Comparison of ENCODE assay signal across 30 mouse cellular contexts in genomic region chr5:145081866-145082613, GRCm38 (mm10). TPM values are rescaled to one million over a fixed set of nuclear protein-coding genes. Genes with fewer than 3 reads are reported as not detected.
A peak's percentile ranks its signal among the peaks of the same experiment; 100 is the strongest.
DNase-seq lines count a peak whose midpoint lies in the region; TF ChIP-seq lines count a peak whose summit lies in the region.
"Had no signal": no experiment of that assay in that cellular context is flagged by ENCODE, and none has a peak within 500 bp of the region (broad histone marks: within the 10 kb centered on the region; RNA-seq: fewer than 3 reads in every experiment).

No protein-coding gene starts in this region.

- TF ChIP-seq CTCF in lung, adult 2 months (IDR thresholded peaks at IDR 0.05; ENCODE audit: insufficient read depth, low read length) = no peak

- no peak overlapping the region for H3K4me3 ChIP-seq in lung, adult 2 months (replicated peaks; ENCODE audit: extremely low read depth, low read depth, low read length)
- H3K4me3 ChIP-seq: embryonic facial prominence, embryonic 10.5 days; embryonic facial prominence, embryonic 13.5 days; erythroblast, embryonic 14.5 days; forebrain, embryonic 12.5 days; forebrain, embryonic 15.5 days; heart, embryonic 12.5 days; heart, embryonic 15.5 days; hindbrain, embryonic 10.5 days had no signal

- TF ChIP-seq POLR2A in lung, adult 2 months (IDR thresholded peaks at IDR 0.05; ENCODE audit: borderline replicate concordance, extremely low read depth, low read depth, low read length) = no peak

- 70% methylated on average over 10 of the region's 10 CpGs for WGBS in lung, adult 2 months

- peaks cover 3% of the 10 kb centered on the region; the same call in 1 of the 2 replicates for H3K4me1 ChIP-seq in lung, adult 2 months (ENCODE audit: control insufficient read depth, insufficient read depth, low read length)

- DNase-seq in lung, adult 18-20 months = peak; percentile 66 to 76
- DNase-seq in lung, adult 2 months = no peak
- DNase-seq in urinary bladder, postnatal 14 days (ENCODE audit: low spot score) = peak; percentile 74
- no peak for DNase-seq in urinary bladder, postnatal 10 days (ENCODE audit: low spot score)
- DNase-seq in lung, postnatal 25 days (ENCODE audit: low spot score) = peak; percentile 68
- DNase-seq in urinary bladder, postnatal 36 days (ENCODE audit: low spot score in 2 of 2) = peak; percentile 52 to 65
- DNase-seq in cerebellum, postnatal 14 days = no peak
- DNase-seq in thymus, postnatal 14 days = no peak
- DNase-seq: adrenal gland, postnatal 10 days; adrenal gland, postnatal 36 days; cerebellum, adult 18-20 months; cerebellum, adult 9-10 months; cerebellum, postnatal 36 days; embryo, embryonic 11 days; gastrocnemius, postnatal 25 days; heart, adult 18-20 months; heart, postnatal 10 days; heart, postnatal 36 days had no signal

RNA-seq across cellular contexts. Expression of gene Arpc1a, which starts 1.6 kb away (rescaled TPM):
- 117 and 135 TPM in 2 replicates for polyA plus RNA-seq in lung, adult 2 months (2012; rRNA removed)

RNA-seq across cellular contexts. Expression of gene Kpna7, which starts 1.8 kb away (rescaled TPM):
- polyA plus RNA-seq in lung, adult 2 months (2012; rRNA removed) = not detected in 2 replicates
- polyA plus RNA-seq: activated CD4-positive, CD25-positive, alpha-beta regulatory T cell, adult 4 months; cortical plate, adult 2 months; embryonic facial prominence, embryonic 13.5 days; erythroblast, embryonic 14.5 days; forebrain, embryonic 12.5 days; forebrain, embryonic 15.5 days; gonadal fat pad, adult 2 months; heart, embryonic 12.5 days; heart, embryonic 15.5 days; hindbrain, embryonic 10.5 days; hindbrain, embryonic 14.5 days had no signal

RNA-seq across cellular contexts. Expression of gene Arpc1b, which starts 32.0 kb away (rescaled TPM):
- polyA plus RNA-seq in lung, adult 2 months (2012; rRNA removed) = 492 and 519 TPM in 2 replicates

RNA-seq across cellular contexts. Expression of gene 1700018F24Rik, which starts 39.2 kb away (rescaled TPM):
- not detected in 2 replicates for polyA plus RNA-seq in lung, adult 2 months (2012; rRNA removed)
- polyA plus RNA-seq: activated CD4-positive, CD25-positive, alpha-beta regulatory T cell, adult 4 months; cortical plate, adult 2 months; embryonic facial prominence, embryonic 10.5 days; embryonic facial prominence, embryonic 13.5 days; erythroblast, embryonic 14.5 days; forebrain, embryonic 12.5 days; forebrain, embryonic 15.5 days; gonadal fat pad, adult 2 months; heart, embryonic 12.5 days; heart, embryonic 15.5 days; hindbrain, embryonic 10.5 days; hindbrain, embryonic 14.5 days had no signal

RNA-seq across cellular contexts. Expression of gene Gm4871, which starts 49.5 kb away (rescaled TPM):
- not detected in 2 replicates for polyA plus RNA-seq in lung, adult 2 months (2012; rRNA removed)
- polyA plus RNA-seq: activated CD4-positive, CD25-positive, alpha-beta regulatory T cell, adult 4 months; cortical plate, adult 2 months; embryonic facial prominence, embryonic 10.5 days; embryonic facial prominence, embryonic 13.5 days; erythroblast, embryonic 14.5 days; forebrain, embryonic 12.5 days; forebrain, embryonic 15.5 days; gonadal fat pad, adult 2 months; heart, embryonic 12.5 days; heart, embryonic 15.5 days; hindbrain, embryonic 14.5 days had no signal

Comparison
In these comparisons a context has a peak if more than half of its experiments do, and no peak if none do; other contexts are left out.
1. DNase-seq: peak in lung, adult 18-20 months (2 of 2), urinary bladder, postnatal 14 days (single experiment), lung, postnatal 25 days (single experiment) and urinary bladder, postnatal 36 days (2 of 2); none in lung, adult 2 months (single experiment), urinary bladder, postnatal 10 days (single experiment), cerebellum, postnatal 14 days (0 of 2) and thymus, postnatal 14 days (single experiment).